Mouse (Mus musculus) olfactory bulb, adult 2 months (tissue): ENCODE results near the gene Prkn.

Experiments used
- CTCF ChIP-seq: fragments of 200-500 bp; IDR thresholded peaks from 2 replicates; pipeline ENCODE4 v1.5.1; 2012; ENCODE audit warnings: low read depth, mild to moderate bottlenecking, low read length, moderate library complexity; ENCODE audit not compliant: insufficient read depth
- POLR2A ChIP-seq: fragments of 200-500 bp; IDR thresholded peaks from 2 replicates; pipeline ENCODE4 v1.6.1; 2012; ENCODE audit warnings: mild to moderate bottlenecking, low read depth, low read length, moderate library complexity; ENCODE audit not compliant: insufficient read depth

- TF ChIP-seq CTCF (no peak), POLR2A (no peak)
These were observed 513.4 kb downstream of the Prkn start for GRCm38 (mm10) chr17:11353553-11353945.
